Mouse (Mus musculus): ENCODE data around the gene Foxd4. TPM values are rescaled to one million over a fixed set of nuclear protein-coding genes. Genes with fewer than 3 reads are reported as not detected.

Gene Foxd4
- polyA plus RNA-seq, 1 experiment from 2014 or later = not detected

- no peak for ATAC-seq (replicated peaks; ENCODE audit: extremely low read depth, insufficient read depth, low FRiP score)
Observed at GRCm38 (mm10) chr19:24901666-24902065, 669 bp upstream of the Foxd4 start.

GRCm38 (mm10) chr19:24899578-24900544 lies 1.1 kb downstream of the Foxd4 start:
- H3K4me1 ChIP-seq (ENCODE audit: control insufficient read depth, insufficient read depth, low read length) = peaks cover 24% of the 10 kb centered on the region
- peaks cover 75% of the 10 kb centered on the region for H3K27me3 ChIP-seq (ENCODE audit: control insufficient read depth, insufficient read depth, low read length)
- H3K4me3 ChIP-seq (ENCODE audit: low read length) = peak overlapping the region; percentile 54
- peak overlapping the region; percentile 78 for H3K4me2 ChIP-seq (ENCODE audit: low read depth, low read length)
- no peak overlapping the region for H3K9ac ChIP-seq (ENCODE audit: low read length)
- ATAC-seq (replicated peaks; ENCODE audit: extremely low read depth, insufficient read depth, low FRiP score) = 0 out of 2 replicates have a peak, but pooled peaks have one; percentile 49
- WGBS = under 1% methylated on average over 84 of the region's 84 CpGs
- no peaks in the 10 kb centered on the region for H3K36me3 ChIP-seq (ENCODE audit: control insufficient read depth, insufficient read depth)
- H3K27ac ChIP-seq (ENCODE audit: low read length) = no peak overlapping the region
- H3K9me3 ChIP-seq (replicated peaks; ENCODE audit: control insufficient read depth, low read length) = no peaks in the 10 kb centered on the region

More at GRCm38 (mm10) chr19:24901666-24902065, 669 bp upstream of the Foxd4 start:
- Histone ChIP-seq H3K36me3 (ENCODE audit: control insufficient read depth, insufficient read depth) (no peaks in the 10 kb centered on the region), H3K27me3 (ENCODE audit: control insufficient read depth, insufficient read depth, low read length) (peaks cover 69% of the 10 kb centered on the region), H3K9ac (ENCODE audit: low read length) (no peak overlapping the region), H3K4me3 (ENCODE audit: low read length) (no peak overlapping the region), H3K27ac (ENCODE audit: low read length) (no peak overlapping the region), H3K4me1 (ENCODE audit: control insufficient read depth, insufficient read depth, low read length) (peaks cover 24% of the 10 kb centered on the region), H3K9me3 (replicated peaks; ENCODE audit: control insufficient read depth, low read length) (no peaks in the 10 kb centered on the region), H3K4me2 (ENCODE audit: low read depth, low read length) (no peak overlapping the region)
- WGBS = 18% methylated on average over 3 of the region's 3 CpGs

- Histone ChIP-seq H3K27me3 (ENCODE audit: control insufficient read depth, insufficient read depth, low read length) (peaks cover 70% of the 10 kb centered on the region), H3K4me3 (ENCODE audit: low read length) (peak overlapping the region; percentile 54), H3K27ac (ENCODE audit: low read length) (no peak overlapping the region), H3K9ac (ENCODE audit: low read length) (no peak overlapping the region), H3K4me2 (ENCODE audit: low read depth, low read length) (peak overlapping the region; percentile 78), H3K9me3 (replicated peaks; ENCODE audit: control insufficient read depth, low read length) (no peaks in the 10 kb centered on the region), H3K36me3 (ENCODE audit: control insufficient read depth, insufficient read depth) (no peaks in the 10 kb centered on the region), H3K4me1 (ENCODE audit: control insufficient read depth, insufficient read depth, low read length) (peaks cover 24% of the 10 kb centered on the region)
- no peak for ATAC-seq (replicated peaks; ENCODE audit: extremely low read depth, insufficient read depth, low FRiP score)
- WGBS = 5% methylated on average over 34 of the region's 34 CpGs
Observed at GRCm38 (mm10) chr19:24898737-24899577, 2.0 kb downstream of the Foxd4 start.

GRCm38 (mm10) chr19:24897896-24898736 lies 2.9 kb downstream of the Foxd4 start:
- Histone ChIP-seq H3K27ac (ENCODE audit: low read length) (no peak overlapping the region), H3K9ac (ENCODE audit: low read length) (no peak overlapping the region), H3K27me3 (ENCODE audit: control insufficient read depth, insufficient read depth, low read length) (peaks cover 67% of the 10 kb centered on the region), H3K4me2 (ENCODE audit: low read depth, low read length) (peak overlapping the region; percentile 60; the same call in 1 of the 2 replicates), H3K9me3 (replicated peaks; ENCODE audit: control insufficient read depth, low read length) (no peaks in the 10 kb centered on the region), H3K4me1 (ENCODE audit: control insufficient read depth, insufficient read depth, low read length) (peaks cover 24% of the 10 kb centered on the region), H3K36me3 (ENCODE audit: control insufficient read depth, insufficient read depth) (no peaks in the 10 kb centered on the region), H3K4me3 (ENCODE audit: low read length) (peak overlapping the region; percentile 45; the same call in 1 of the 2 replicates)
- WGBS = 3% methylated on average over 20 of the region's 20 CpGs
- no peak for ATAC-seq (replicated peaks; ENCODE audit: extremely low read depth, insufficient read depth, low FRiP score)

GRCm38 (mm10) chr19:24897006-24897895 lies 3.7 kb downstream of the Foxd4 start:
- H3K36me3 ChIP-seq (ENCODE audit: control insufficient read depth, insufficient read depth) = no peaks in the 10 kb centered on the region
- H3K27me3 ChIP-seq (ENCODE audit: control insufficient read depth, insufficient read depth, low read length) = peaks cover 61% of the 10 kb centered on the region
- WGBS = 2% methylated on average over 57 of the region's 57 CpGs
- ATAC-seq (replicated peaks; ENCODE audit: extremely low read depth, insufficient read depth, low FRiP score) = no peak
- peak overlapping the region; percentile 45 for H3K4me3 ChIP-seq (ENCODE audit: low read length)
- no peaks in the 10 kb centered on the region for H3K9me3 ChIP-seq (replicated peaks; ENCODE audit: control insufficient read depth, low read length)
- no peak overlapping the region for H3K27ac ChIP-seq (ENCODE audit: low read length)
- H3K9ac ChIP-seq (ENCODE audit: low read length) = no peak overlapping the region
- H3K4me2 ChIP-seq (ENCODE audit: low read depth, low read length) = peak overlapping the region; percentile 60
- peaks cover 24% of the 10 kb centered on the region for H3K4me1 ChIP-seq (ENCODE audit: control insufficient read depth, insufficient read depth, low read length)

GRCm38 (mm10) chr19:24896536-24896935 lies 4.5 kb downstream of the Foxd4 start:
- Histone ChIP-seq H3K36me3 (ENCODE audit: control insufficient read depth, insufficient read depth) (no peaks in the 10 kb centered on the region), H3K4me3 (ENCODE audit: low read length) (no peak overlapping the region), H3K27me3 (ENCODE audit: control insufficient read depth, insufficient read depth, low read length) (peaks cover 54% of the 10 kb centered on the region), H3K9me3 (replicated peaks; ENCODE audit: control insufficient read depth, low read length) (no peaks in the 10 kb centered on the region), H3K9ac (ENCODE audit: low read length) (no peak overlapping the region), H3K27ac (ENCODE audit: low read length) (no peak overlapping the region), H3K4me1 (ENCODE audit: control insufficient read depth, insufficient read depth, low read length) (peaks cover 24% of the 10 kb centered on the region), H3K4me2 (ENCODE audit: low read depth, low read length) (no peak overlapping the region)
- ATAC-seq (replicated peaks; ENCODE audit: extremely low read depth, insufficient read depth, low FRiP score) = no peak
- 25% methylated on average over 4 of the region's 4 CpGs for WGBS

GRCm38 (mm10) chr19:24886888-24887287 lies 14.1 kb downstream of the Foxd4 start:
- no peak overlapping the region for H3K9ac ChIP-seq (ENCODE audit: low read length)
- H3K27me3 ChIP-seq (ENCODE audit: control insufficient read depth, insufficient read depth, low read length) = no peaks in the 10 kb centered on the region; the same call in 1 of the 2 replicates
- no peak overlapping the region for H3K27ac ChIP-seq (ENCODE audit: low read length)
- 64% methylated on average over 3 of the region's 3 CpGs for WGBS
- no peaks in the 10 kb centered on the region for H3K36me3 ChIP-seq (ENCODE audit: control insufficient read depth, insufficient read depth)
- ATAC-seq (replicated peaks; ENCODE audit: extremely low read depth, insufficient read depth, low FRiP score) = no peak
- H3K4me1 ChIP-seq (ENCODE audit: control insufficient read depth, insufficient read depth, low read length) = peaks cover 4% of the 10 kb centered on the region; the same call in 1 of the 2 replicates
- H3K4me2 ChIP-seq (ENCODE audit: low read depth, low read length) = no peak overlapping the region
- no peaks in the 10 kb centered on the region for H3K9me3 ChIP-seq (replicated peaks; ENCODE audit: control insufficient read depth, low read length)
- no peak overlapping the region for H3K4me3 ChIP-seq (ENCODE audit: low read length)
